Mouse (Mus musculus): ENCODE data around the gene Mapt.

- TF ChIP-seq POLR2A (IDR thresholded peaks at IDR 0.05; ENCODE audit: low read depth, low read length) (no peak), CTCF (IDR thresholded peaks at IDR 0.05; ENCODE audit: extremely low read depth, insufficient read length, insufficient replicate concordance, low read depth, low read length) (no peak)
Observed at GRCm38 (mm10) chr11:104211251-104211650, 19.9 kb upstream of the Mapt start.
